Mouse (Mus musculus) neural tube, embryonic 11.5 days (tissue): Measurements from ENCODE around the gene D930048N14Rik. TPM values are rescaled to one million over a fixed set of nuclear protein-coding genes. Genes with fewer than 3 reads are reported as not detected.
"Not testable (repeated sequence)": the region's sequence is repeated elsewhere in the genome, so short reads cannot be mapped to it uniquely, and the experiment has no call there.

ENCODE experiments used
- ATAC-seq: fragments of 200-750 bp; cut with Nextera tagmentation; 2 replicates; pipeline ENCODE4 v1.8.0; 2017; ENCODE audit warnings: moderate number of reproducible peaks, mild to moderate bottlenecking, moderate TSS enrichment, moderate library complexity; ENCODE audit not compliant: insufficient read depth, low FRiP score, low TSS enrichment
- DNase-seq: peaks from one replicate; pipeline ENCODE4 v3.0.0-alpha.2; 2015; ENCODE audit warnings: low spot score
- H3K27ac ChIP-seq: fragments of 300-500 bp; sonication (generic); 2 replicates; pipeline ENCODE4 v1.5.1; 2014; ENCODE audit warnings: low read depth, mild to moderate bottlenecking, low read length
- H3K27me3 ChIP-seq: fragments of 300-500 bp; sonication (generic); 2 replicates; pipeline ENCODE4 v1.6.1; 2014; ENCODE audit warnings: mild to moderate bottlenecking, low read length, mixed read lengths; ENCODE audit not compliant: control insufficient read depth, insufficient read depth
- H3K36me3 ChIP-seq: fragments of 300-500 bp; sonication (generic); 2 replicates; pipeline ENCODE4 v1.6.1; 2014; ENCODE audit warnings: mild to moderate bottlenecking, low read length, moderate library complexity, mixed read lengths; ENCODE audit not compliant: control insufficient read depth, insufficient read depth
- H3K4me1 ChIP-seq: fragments of 300-500 bp; sonication (generic); 2 replicates; pipeline ENCODE4 v1.6.1; 2014; ENCODE audit warnings: low read length, mixed read lengths; ENCODE audit not compliant: control insufficient read depth, insufficient read depth
- H3K4me2 ChIP-seq: fragments of 300-500 bp; sonication (generic); 2 replicates; pipeline ENCODE4 v1.6.1; 2014; ENCODE audit warnings: low read depth, mild to moderate bottlenecking, moderate library complexity
- H3K4me3 ChIP-seq: fragments of 300-500 bp; sonication (generic); 2 replicates; pipeline ENCODE4 v1.5.1; 2014; ENCODE audit warnings: low read depth, low read length
- H3K9ac ChIP-seq: fragments of 300-500 bp; sonication (generic); 2 replicates; pipeline ENCODE4 v1.6.1; 2014; ENCODE audit warnings: mild to moderate bottlenecking, low read length
- H3K9me3 ChIP-seq: fragments of 300-500 bp; sonication (generic); 2 replicates; pipeline ENCODE4 v1.6.1; 2016; ENCODE audit warnings: low read length; ENCODE audit not compliant: control insufficient read depth
- WGBS: fragments of 180-500 bp; shearing (Covaris S2); extraction: QIAGEN DNeasy Blood & Tissue Kit; methylation state at CpG from one replicate; pipeline ENCODE4 v1.1.7; 2014; 5-methylcytosine and 5-hydroxymethylcytosine counted together
- polyA plus RNA-seq: library from polyadenylated mRNA; unstranded; fragments of >200 nt; fragmentation: Nextera tagmentation; extraction: Ambion mirVana; gene quantifications from 2 replicates; pipeline ENCODE4 v1.2.1, GENCODE M21; 2014

The D930048N14Rik gene
- polyA plus RNA-seq: 0.74 and 1.4 TPM in 2 replicates

DNA sequence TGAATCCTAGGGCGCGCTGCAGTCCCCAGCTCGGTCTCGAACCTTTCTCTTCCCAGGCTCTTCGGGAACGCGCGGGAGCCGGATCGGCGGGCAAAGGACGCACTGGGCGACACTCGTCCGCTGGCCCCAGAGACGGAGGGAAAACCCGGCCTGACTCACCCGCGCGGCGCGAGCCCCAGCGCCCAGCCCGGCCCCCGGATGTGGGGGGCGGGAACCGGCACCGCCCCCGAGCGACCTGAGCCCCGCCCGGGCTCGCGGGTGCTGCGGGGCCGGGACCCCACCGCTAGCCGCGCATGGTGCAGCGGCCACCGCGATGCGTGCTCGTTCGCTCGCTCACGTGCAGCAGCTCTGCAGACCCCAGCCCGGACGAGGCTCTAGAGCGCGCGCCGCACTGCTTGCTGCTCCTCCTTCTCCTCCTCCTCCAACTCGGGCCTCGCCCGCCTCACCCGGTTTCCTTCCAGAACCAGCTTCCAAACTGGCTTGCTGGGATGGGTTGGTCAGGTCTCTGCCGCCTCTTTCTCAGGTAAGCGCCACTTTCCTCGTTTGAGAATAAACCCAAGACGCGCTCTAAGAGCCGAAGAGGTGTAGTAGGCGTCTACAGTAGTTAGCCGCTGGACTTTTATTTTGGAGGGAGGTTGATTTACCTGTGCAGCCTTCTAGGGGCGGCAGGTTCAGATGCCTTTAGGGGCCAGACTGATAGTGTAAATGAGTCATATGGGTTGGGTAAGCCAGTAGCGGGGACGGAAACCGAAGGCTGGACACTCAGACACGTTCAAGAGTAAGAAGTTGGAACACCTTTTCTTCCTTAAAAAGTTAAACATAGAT lies at the start of gene D930048N14Rik, which contains the start of gene N4bp3:
D930048N14Rik (plus strand) TSS at position 264 of the 825 bp plus-strand sequence.
N4bp3 (minus strand) TSS at position 152 of the 825 bp plus-strand sequence.
- DNase-seq (peak; percentile 68), ATAC-seq (peak; percentile 64)
- Histone ChIP-seq H3K36me3 (no peaks in the 10 kb centered on the region), H3K9ac (peak within 1 kb of the TSS; percentile 69), H3K27me3 (peaks cover 9% of the 10 kb centered on the region; the same call in 1 of the 2 replicates), H3K9me3 (no peaks in the 10 kb centered on the region), H3K4me1 (peaks cover 19% of the 10 kb centered on the region), H3K4me3 (peak within 1 kb of the TSS; percentile 63), H3K27ac (no peak within 1 kb of the TSS), H3K4me2 (peak within 1 kb of the TSS; percentile 95)
- 2% methylated on average over 66 of the region's 70 CpGs for WGBS

DNA sequence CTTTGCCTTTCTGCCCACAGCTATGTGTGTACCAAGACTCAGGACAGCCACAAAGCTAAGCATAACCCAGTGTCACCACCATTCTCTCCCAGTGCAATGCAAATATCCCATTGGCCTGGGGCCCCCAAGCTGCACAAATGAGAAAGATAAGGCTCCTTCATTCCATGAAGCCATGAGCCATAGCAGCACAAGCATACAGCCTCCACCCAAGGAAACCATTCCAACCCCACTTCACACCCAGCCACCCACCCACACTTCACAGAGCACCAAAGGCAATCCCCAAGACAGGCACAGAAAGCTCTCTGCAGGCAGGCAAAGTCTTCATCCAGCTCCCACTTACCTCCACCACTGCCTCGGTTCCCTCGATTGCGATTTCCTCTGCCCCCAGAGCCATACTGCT lies 48.5 kb upstream of the D930048N14Rik start:
- no peak overlapping the region for H3K27ac ChIP-seq
- no peaks in the 10 kb centered on the region for H3K9me3 ChIP-seq
- H3K27me3 ChIP-seq: no peaks in the 10 kb centered on the region
- ATAC-seq: no peak
- 90% methylated on average over 3 of the region's 3 CpGs for WGBS
- no peak for DNase-seq
- peaks cover 47% of the 10 kb centered on the region for H3K36me3 ChIP-seq
- H3K9ac ChIP-seq: no peak overlapping the region
- H3K4me3 ChIP-seq: no peak overlapping the region
- no peak overlapping the region for H3K4me2 ChIP-seq
- H3K4me1 ChIP-seq: peaks cover 14% of the 10 kb centered on the region

DNA sequence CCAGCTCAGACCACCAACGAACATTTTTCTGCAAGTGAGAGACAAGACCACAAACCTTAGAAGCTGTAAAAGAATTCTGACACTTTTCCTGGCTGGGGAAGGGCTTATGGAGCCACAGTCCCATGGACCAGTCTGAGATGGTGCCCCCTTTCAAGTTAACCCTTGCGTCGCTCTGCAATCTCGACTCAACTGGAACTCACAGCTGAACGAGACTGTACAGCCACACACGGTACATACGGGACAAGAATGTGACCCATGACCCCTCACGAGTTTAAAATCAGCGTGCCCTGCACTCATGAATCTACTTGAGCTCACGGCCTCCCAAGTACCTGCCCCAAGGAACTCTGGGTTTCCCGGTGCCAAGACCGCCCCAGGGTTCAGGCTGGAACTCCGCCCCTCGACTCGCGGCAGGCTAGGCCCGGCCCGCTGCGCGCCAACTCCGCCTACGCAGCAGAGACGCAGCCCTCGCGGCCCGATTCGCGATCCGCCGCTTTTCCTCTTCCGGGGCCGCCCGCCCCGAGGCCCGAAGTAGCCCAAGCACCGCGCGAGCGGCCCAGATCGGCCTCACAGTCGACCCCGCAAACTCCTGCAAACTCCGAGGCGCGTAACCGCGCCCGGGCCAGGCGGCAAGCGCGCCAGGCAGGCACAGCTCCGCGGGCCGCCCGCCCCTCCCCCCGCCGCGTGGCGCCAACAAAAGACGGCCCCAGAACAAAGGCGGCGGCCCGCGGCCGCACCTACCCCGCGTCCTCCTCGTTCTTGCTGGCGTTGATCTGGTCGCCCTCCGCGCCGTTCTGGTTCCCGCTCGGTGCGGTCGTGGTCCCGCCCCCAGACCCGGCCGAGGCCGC lies 44.9 kb upstream of the D930048N14Rik start:
- peak overlapping the region; percentile 100 for H3K9ac ChIP-seq
- peaks cover 14% of the 10 kb centered on the region for H3K4me1 ChIP-seq
- H3K9me3 ChIP-seq: no peaks in the 10 kb centered on the region
- H3K4me2 ChIP-seq: peak overlapping the region; percentile 70
- peak; percentile 81 for DNase-seq
- peak; percentile 32 for ATAC-seq
- H3K27me3 ChIP-seq: no peaks in the 10 kb centered on the region
- H3K36me3 ChIP-seq: peaks cover 23% of the 10 kb centered on the region
- H3K27ac ChIP-seq: peak overlapping the region; percentile 96
- under 1% methylated on average over 69 of the region's 81 CpGs for WGBS
- peak overlapping the region; percentile 93 for H3K4me3 ChIP-seq

DNA sequence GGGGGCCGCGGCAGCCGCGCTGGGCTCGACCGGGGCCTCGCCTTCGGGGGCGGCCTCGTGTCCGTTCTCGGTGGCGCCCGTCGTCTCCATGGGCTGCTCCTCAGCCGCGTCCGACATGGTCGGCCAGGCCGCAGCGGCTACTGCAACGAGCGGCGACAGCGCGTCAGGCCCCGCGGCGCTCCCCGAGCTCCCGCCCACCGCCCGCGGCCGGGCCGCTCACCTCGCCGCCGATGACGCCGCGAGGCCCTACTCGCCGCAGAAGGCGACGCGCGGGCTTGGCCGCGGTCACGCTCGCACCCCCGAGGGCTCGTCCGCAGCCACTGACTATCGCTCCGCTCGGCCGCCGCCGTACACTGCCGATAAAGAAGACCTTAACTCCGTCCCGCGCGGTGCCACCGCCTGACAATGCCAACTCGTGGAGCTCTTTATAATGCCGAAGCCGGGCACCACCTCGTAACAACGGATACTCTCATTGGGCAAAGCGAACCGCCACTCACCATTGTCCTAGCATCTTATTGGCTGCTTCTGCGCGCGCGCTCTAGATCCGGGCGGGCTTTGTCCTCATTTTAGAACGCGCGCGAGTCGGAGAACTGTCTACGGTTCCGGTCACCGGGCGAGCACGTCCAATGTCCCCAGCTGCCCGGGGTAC lies 44.2 kb upstream of the D930048N14Rik start, which contains the start of gene Hnrnpab:
Hnrnpab (minus strand) TSS at position 401 of the 649 bp plus-strand sequence.
- Histone ChIP-seq H3K9me3 (no peaks in the 10 kb centered on the region), H3K9ac (peak within 1 kb of the TSS; percentile 100), H3K36me3 (peaks cover 17% of the 10 kb centered on the region), H3K27me3 (no peaks in the 10 kb centered on the region), H3K4me1 (peaks cover 14% of the 10 kb centered on the region), H3K27ac (peak within 1 kb of the TSS; percentile 96), H3K4me3 (peak within 1 kb of the TSS; percentile 93), H3K4me2 (peak within 1 kb of the TSS; percentile 77)
- under 1% methylated on average over 89 of the region's 91 CpGs for WGBS
- DNase-seq (peak; percentile 98), ATAC-seq (peak; percentile 94)

DNA sequence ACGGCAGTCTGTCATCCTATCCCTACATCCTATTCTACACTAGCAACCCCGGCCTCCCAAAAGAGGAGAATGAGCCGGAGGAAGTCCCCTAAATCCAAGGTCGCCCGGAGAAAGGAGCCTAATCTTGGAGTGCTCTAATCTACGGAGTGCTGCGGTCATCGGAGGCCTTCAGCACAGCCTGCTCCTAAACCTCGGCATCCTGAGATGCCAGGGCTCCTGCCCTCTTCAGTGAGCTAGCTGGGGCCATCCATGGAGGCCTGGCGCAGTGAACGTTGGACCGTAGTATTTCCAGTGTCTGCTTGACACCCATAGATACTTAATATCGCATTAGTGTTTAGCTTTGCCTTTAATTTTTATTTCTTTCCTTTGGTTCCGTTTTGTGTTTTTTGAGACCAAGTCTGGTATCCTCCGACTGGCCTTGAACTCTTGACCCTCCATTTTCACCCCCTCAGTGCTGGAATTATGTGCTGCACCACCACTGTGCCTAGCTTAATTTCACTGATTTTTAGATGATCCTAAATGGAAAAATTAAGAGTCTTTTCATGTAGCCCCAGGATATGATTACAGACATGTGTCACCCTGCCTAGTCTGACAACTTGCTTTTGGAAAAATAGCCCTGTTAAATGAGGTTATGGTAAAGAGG lies 43.5 kb upstream of the D930048N14Rik start:
- Histone ChIP-seq H3K4me3 (peak overlapping the region; percentile 93), H3K9me3 (no peaks in the 10 kb centered on the region), H3K27ac (peak overlapping the region; percentile 96), H3K9ac (peak overlapping the region; percentile 100), H3K4me1 (peaks cover 14% of the 10 kb centered on the region), H3K4me2 (peak overlapping the region; percentile 77), H3K27me3 (no peaks in the 10 kb centered on the region), H3K36me3 (peaks cover 10% of the 10 kb centered on the region)
- DNase-seq: no peak
- ATAC-seq: peak; percentile 62
- 14% methylated on average over 15 of the region's 15 CpGs for WGBS

DNA sequence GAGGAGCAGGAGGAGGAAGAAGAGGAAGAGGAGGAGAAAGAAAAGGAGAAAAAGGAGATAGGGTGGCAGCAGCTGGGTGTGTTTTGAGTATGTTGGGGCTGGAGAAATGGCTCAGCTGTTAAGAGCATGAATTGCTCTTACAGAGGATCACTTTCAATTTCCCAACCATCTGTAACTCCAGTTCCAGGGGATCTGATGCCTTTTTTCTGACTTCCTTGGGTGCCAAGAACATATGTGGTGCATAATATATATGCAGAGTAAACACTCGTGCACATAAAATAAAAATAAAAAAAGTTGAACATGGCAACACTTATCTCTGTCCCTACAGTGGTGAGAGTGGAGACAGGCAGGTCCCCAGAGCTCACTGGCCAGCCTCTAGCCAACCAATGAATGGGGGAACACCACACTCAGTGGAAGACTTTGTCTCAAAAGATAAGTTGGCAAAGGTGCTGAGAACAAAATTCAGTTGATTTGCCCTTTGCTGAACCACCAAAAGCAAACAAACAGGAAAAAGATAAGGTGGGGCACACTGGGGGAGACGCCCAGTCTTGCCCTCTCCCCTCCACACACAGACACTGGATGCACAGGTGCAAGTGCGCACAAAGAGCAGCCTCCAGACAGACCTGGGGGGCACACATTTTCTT lies 41.4 kb upstream of the D930048N14Rik start:
- ATAC-seq: no peak
- no peak overlapping the region for H3K9ac ChIP-seq
- WGBS: 87% methylated on average over 3 of the region's 3 CpGs
- peaks cover 7% of the 10 kb centered on the region for H3K4me1 ChIP-seq
- H3K27ac ChIP-seq: no peak overlapping the region
- H3K36me3 ChIP-seq: peaks cover 1% of the 10 kb centered on the region; the same call in 1 of the 2 replicates
- H3K4me2 ChIP-seq: no peak overlapping the region
- no peaks in the 10 kb centered on the region for H3K27me3 ChIP-seq
- no peak for DNase-seq
- H3K9me3 ChIP-seq: no peaks in the 10 kb centered on the region
- H3K4me3 ChIP-seq: no peak overlapping the region

DNA sequence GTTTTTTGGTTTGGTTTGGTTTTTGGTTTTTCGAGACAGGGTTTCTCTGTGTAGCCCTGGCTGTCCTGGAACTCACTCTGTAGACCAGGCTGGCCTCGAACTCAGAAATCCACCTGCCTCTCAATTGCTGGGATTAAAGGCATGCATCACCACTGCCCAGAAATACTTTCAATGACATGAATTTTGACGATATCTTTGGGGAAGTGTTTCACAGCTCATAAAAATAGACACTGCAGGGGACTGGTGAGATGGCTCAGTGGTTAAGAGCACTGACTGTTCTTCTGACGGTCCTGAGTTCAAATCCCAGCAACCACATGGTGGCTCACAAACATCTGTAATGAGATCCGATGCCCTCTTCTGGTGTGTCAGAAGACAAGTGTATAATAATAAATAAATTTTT lies 40.8 kb upstream of the D930048N14Rik start:
- not testable (repeated sequence) for H3K4me2 ChIP-seq, ATAC-seq, DNase-seq, H3K4me1 ChIP-seq, H3K27ac ChIP-seq, H3K36me3 ChIP-seq, H3K9me3 ChIP-seq, H3K4me3 ChIP-seq, H3K9ac ChIP-seq, H3K27me3 ChIP-seq
- 91% methylated on average over 5 of the region's 5 CpGs for WGBS
